Mouse (Mus musculus) right cerebral cortex, postnatal 14 days (tissue): Measurements from ENCODE around the gene Wdr70.
A peak's percentile ranks its signal among the peaks of the same experiment; 100 is the strongest.

Source experiments
- DNase-seq: peaks from one replicate; pipeline ENCODE4 v3.0.0; 2022

Wdr70 gene

GRCm38 (mm10) chr15:8027503-8027902 lies 71.5 kb downstream of the Wdr70 start:
- no peak for DNase-seq

- DNase-seq, result peak; percentile 22
Observed at GRCm38 (mm10) chr15:8011418-8011817, 87.6 kb downstream of the Wdr70 start.

GRCm38 (mm10) chr15:8007413-8007812 lies 91.6 kb downstream of the Wdr70 start:
- DNase-seq, result no peak

- no peak for DNase-seq
Observed at GRCm38 (mm10) chr15:8006056-8006455, 93.0 kb downstream of the Wdr70 start.

- DNase-seq, result no peak
Observed at GRCm38 (mm10) chr15:8005506-8005905, 93.5 kb downstream of the Wdr70 start.

GRCm38 (mm10) chr15:8003789-8004188 lies 95.2 kb downstream of the Wdr70 start:
- DNase-seq, result no peak

GRCm38 (mm10) chr15:7998843-7999546 lies 100.0 kb downstream of the Wdr70 start:
- no peak for DNase-seq

GRCm38 (mm10) chr15:7998095-7998494 lies 100.9 kb downstream of the Wdr70 start:
- no peak for DNase-seq

GRCm38 (mm10) chr15:7993721-7994120 lies 105.3 kb downstream of the Wdr70 start:
- no peak for DNase-seq

GRCm38 (mm10) chr15:7990101-7990500 lies 108.9 kb downstream of the Wdr70 start:
- no peak for DNase-seq

- no peak for DNase-seq
Observed at GRCm38 (mm10) chr15:7987374-7987773, 111.6 kb downstream of the Wdr70 start.

GRCm38 (mm10) chr15:7986274-7986673 lies 112.7 kb downstream of the Wdr70 start:
- no peak for DNase-seq

- no peak for DNase-seq
Observed at GRCm38 (mm10) chr15:7978640-7979039, 120.4 kb downstream of the Wdr70 start.

GRCm38 (mm10) chr15:7976775-7977174 lies 122.2 kb downstream of the Wdr70 start:
- DNase-seq, result no peak

GRCm38 (mm10) chr15:7974368-7974767 lies 124.6 kb downstream of the Wdr70 start:
- no peak for DNase-seq

GRCm38 (mm10) chr15:7972528-7972927 lies 126.5 kb downstream of the Wdr70 start:
- no peak for DNase-seq

GRCm38 (mm10) chr15:7962786-7963185 lies 136.2 kb downstream of the Wdr70 start:
- no peak for DNase-seq

GRCm38 (mm10) chr15:7961489-7961888 lies 137.5 kb downstream of the Wdr70 start:
- no peak for DNase-seq

GRCm38 (mm10) chr15:7956899-7957298 lies 142.1 kb downstream of the Wdr70 start:
- DNase-seq, result no peak

- DNase-seq, result no peak
Observed at GRCm38 (mm10) chr15:7950561-7950960, 148.4 kb downstream of the Wdr70 start.

- DNase-seq, result no peak
Observed at GRCm38 (mm10) chr15:7941690-7942089, 157.3 kb downstream of the Wdr70 start.

- no peak for DNase-seq
Observed at GRCm38 (mm10) chr15:7935571-7936165, 163.3 kb downstream of the Wdr70 start.

- no peak for DNase-seq
Observed at GRCm38 (mm10) chr15:7934580-7934979, 164.4 kb downstream of the Wdr70 start.

GRCm38 (mm10) chr15:7934105-7934504 lies 164.9 kb downstream of the Wdr70 start:
- DNase-seq, result no peak

GRCm38 (mm10) chr15:7931605-7932008 lies 167.4 kb downstream of the Wdr70 start:
- DNase-seq, result peak; percentile 27
